ENCODE assay signal across 8 mouse cellular contexts in genomic region chr17:13683027-13683410, GRCm38 (mm10).
A peak's percentile ranks its signal among the peaks of the same experiment; 100 is the strongest.
DNase-seq lines count a peak whose midpoint lies in the region; ATAC-seq and TF ChIP-seq lines count a peak whose summit lies in the region.

No protein-coding gene starts in this region.

- H3K36me3 ChIP-seq in hindbrain, embryonic 16.5 days (ENCODE audit: control insufficient read depth, insufficient read depth, low read length): no peaks in the 10 kb centered on the region

- H3K4me2 ChIP-seq in hindbrain, embryonic 16.5 days (ENCODE audit: low read length): peak overlapping the region; percentile 32

- ATAC-seq in hindbrain, embryonic 16.5 days: no peak
- ATAC-seq in monocyte, adult 5-6 weeks (replicated peaks; ENCODE audit: insufficient number of reproducible peaks, low FRiP score, low TSS enrichment, poor library complexity, severe bottlenecking): 0 out of 2 replicates have a peak, but pooled peaks have one; percentile 1

- H3K9me3 ChIP-seq in hindbrain, embryonic 16.5 days (ENCODE audit: control insufficient read depth, low read length): no peaks in the 10 kb centered on the region

- peak overlapping the region; percentile 56 for H3K9ac ChIP-seq in hindbrain, embryonic 16.5 days (ENCODE audit: low read depth, low read length)

- H3K27me3 ChIP-seq in hindbrain, embryonic 16.5 days (replicated peaks; ENCODE audit: control insufficient read depth, insufficient read depth, low read length): no peaks in the 10 kb centered on the region

- no peak for TF ChIP-seq POLR2A in cortical plate, adult 2 months (IDR thresholded peaks at IDR 0.05; ENCODE audit: extremely low read depth, insufficient read depth, low read length)

- no peak for DNase-seq in layer of hippocampus, adult 2 months (ENCODE audit: low spot score in 2 of 2)
- no peak for DNase-seq in layer of hippocampus, adult 9-10 months (ENCODE audit: low spot score)
- no peak for DNase-seq in embryo, embryonic 10 days (ENCODE audit: low spot score)
- no peak for DNase-seq in cerebellum, adult 8-10 months
- no peak for DNase-seq in adrenal gland, postnatal 36 days

- H3K4me3 ChIP-seq in layer of hippocampus, adult 2 months: peak overlapping the region; percentile 35
- H3K4me3 ChIP-seq in cortical plate, adult 2 months (ENCODE audit: insufficient read depth, low read length): peak overlapping the region; percentile 31
- peak overlapping the region; percentile 26 for H3K4me3 ChIP-seq in hindbrain, embryonic 16.5 days (ENCODE audit: low read length)

- TF ChIP-seq CTCF in layer of hippocampus, adult 2 months (conservative IDR thresholded peaks at IDR 0.05): no peak
- TF ChIP-seq CTCF in cortical plate, adult 2 months (IDR thresholded peaks at IDR 0.05; ENCODE audit: extremely low read depth, insufficient read depth, low read length): no peak

- WGBS in hindbrain, embryonic 16.5 days: 23% methylated on average over 3 of the region's 4 CpGs

- peak overlapping the region; percentile 79 for H3K27ac ChIP-seq in layer of hippocampus, adult 2 months
- H3K27ac ChIP-seq in cortical plate, adult 2 months (ENCODE audit: insufficient read depth, low read length): peak overlapping the region; percentile 90
- H3K27ac ChIP-seq in hindbrain, embryonic 16.5 days (ENCODE audit: low read depth, low read length): peak overlapping the region; percentile 75

- peaks cover 3% of the 10 kb centered on the region; the same call in 1 of the 2 replicates for H3K4me1 ChIP-seq in cortical plate, adult 2 months (ENCODE audit: control insufficient read depth, insufficient read depth, low read length)
- H3K4me1 ChIP-seq in hindbrain, embryonic 16.5 days (ENCODE audit: control insufficient read depth, insufficient read depth, low read depth, low read length): peaks cover 7% of the 10 kb centered on the region
